Mouse (Mus musculus): Measurements from ENCODE around the gene Gnat2. TPM values are rescaled to one million over a fixed set of nuclear protein-coding genes. Genes with fewer than 3 reads are reported as not detected.
A peak's percentile ranks its signal among the peaks of the same experiment; 100 is the strongest.

The Gnat2 gene
- polyA plus RNA-seq, 1 experiment from 2014 or later: 0.93 TPM

DNA sequence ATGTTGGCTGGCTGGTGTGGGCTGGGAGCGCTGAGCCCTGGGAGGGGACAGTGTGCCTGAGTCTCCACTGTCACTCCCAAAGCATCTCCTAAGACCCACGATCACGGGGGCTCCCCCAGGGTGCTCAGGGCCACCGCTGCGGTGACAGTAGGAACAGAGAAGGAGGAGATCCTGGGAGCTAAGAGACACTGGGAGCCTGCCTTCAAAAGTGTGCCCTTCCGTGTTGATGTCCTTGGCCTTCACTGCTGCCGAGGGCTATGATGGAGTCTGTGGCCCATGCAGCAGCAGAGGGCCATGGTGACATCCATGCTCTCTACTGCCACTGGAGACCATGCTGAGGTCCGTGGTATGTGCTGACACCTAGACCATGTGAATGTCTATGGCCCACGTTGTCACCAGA, 27.0 kb upstream of the Gnat2 start:
- Histone ChIP-seq H3K36me3 (ENCODE audit: control insufficient read depth, insufficient read depth, low read length) (no peaks in the 10 kb centered on the region), H3K27me3 (replicated peaks; ENCODE audit: control insufficient read depth, insufficient read depth, low read length) (no peaks in the 10 kb centered on the region), H3K4me1 (replicated peaks; ENCODE audit: control insufficient read depth, insufficient read depth, low read length) (no peaks in the 10 kb centered on the region; the same call in 1 of the 2 replicates), H3K9ac (ENCODE audit: low read length) (no peak overlapping the region), H3K4me2 (ENCODE audit: low read length) (no peak overlapping the region), H3K27ac (ENCODE audit: low read depth) (no peak overlapping the region), H3K9me3 (ENCODE audit: control insufficient read depth, low read length) (no peaks in the 10 kb centered on the region), H3K4me3 (ENCODE audit: low read depth, low read length) (no peak overlapping the region)
- WGBS: 83% methylated on average over 9 of the region's 9 CpGs
- ATAC-seq (replicated peaks; ENCODE audit: low FRiP score, low TSS enrichment, low read depth) (no peak), DNase-seq (ENCODE audit: low spot score) (no peak)

DNA sequence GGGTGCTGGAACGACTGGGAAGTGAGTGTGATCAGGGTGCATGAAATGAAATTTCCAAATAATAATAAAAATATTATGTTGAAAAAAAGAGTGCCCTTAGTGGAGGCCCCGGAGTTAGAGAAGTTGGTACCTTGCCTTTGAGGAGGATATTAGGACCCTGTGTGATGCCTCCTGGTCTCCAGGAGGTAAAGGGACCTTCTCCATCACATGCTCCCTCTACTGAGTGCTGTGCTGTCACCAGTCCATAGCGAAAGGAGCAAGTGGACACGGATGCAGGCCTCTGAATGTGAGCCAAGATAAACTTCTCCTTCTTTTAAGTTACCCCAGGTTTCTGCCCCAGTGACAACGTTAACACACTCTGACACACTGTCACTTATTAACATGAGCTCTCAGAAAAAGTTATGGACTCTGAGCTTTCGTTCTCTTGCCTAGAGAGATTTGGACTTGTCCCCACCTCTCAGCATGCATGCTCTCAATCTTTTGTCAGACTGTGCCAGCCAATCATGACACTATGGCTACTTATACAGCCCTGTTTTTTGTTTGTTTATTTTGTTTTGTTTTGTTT, 25.1 kb upstream of the Gnat2 start:
- H3K27ac ChIP-seq (ENCODE audit: low read depth): no peak overlapping the region

DNA sequence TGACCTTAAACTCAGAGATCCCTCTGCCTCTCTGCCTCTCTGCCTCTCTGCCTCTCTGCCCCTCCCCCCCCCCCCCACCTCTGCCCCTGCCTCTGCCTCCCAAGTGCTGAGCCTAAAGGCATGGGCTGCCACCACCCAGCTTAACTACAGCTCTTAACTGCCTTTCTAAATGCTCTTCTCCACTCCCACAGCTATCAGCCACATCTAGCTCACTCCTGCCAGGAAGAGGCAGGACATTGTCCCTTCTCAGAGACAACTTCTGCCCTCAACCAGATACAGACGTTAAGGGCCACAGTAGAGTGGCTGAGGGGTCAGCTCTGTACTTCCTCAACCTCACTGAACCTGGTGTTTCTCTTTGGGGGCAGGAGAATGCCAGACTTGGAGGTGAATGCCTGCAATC, 23.8 kb upstream of the Gnat2 start:
- Histone ChIP-seq H3K4me3 (ENCODE audit: low read depth, low read length) (no peak overlapping the region), H3K4me1 (replicated peaks; ENCODE audit: control insufficient read depth, insufficient read depth, low read length) (no peaks in the 10 kb centered on the region; the same call in 1 of the 2 replicates), H3K27me3 (replicated peaks; ENCODE audit: control insufficient read depth, insufficient read depth, low read length) (no peaks in the 10 kb centered on the region), H3K36me3 (ENCODE audit: control insufficient read depth, insufficient read depth, low read length) (peaks cover 9% of the 10 kb centered on the region; the same call in 1 of the 2 replicates), H3K27ac (ENCODE audit: low read depth) (0 out of 2 replicates have a peak overlapping the region, but pooled peaks have one; percentile 3), H3K4me2 (ENCODE audit: low read length) (peak overlapping the region; percentile 3; the same call in 1 of the 2 replicates), H3K9me3 (ENCODE audit: control insufficient read depth, low read length) (no peaks in the 10 kb centered on the region), H3K9ac (ENCODE audit: low read length) (no peak overlapping the region)
- ATAC-seq (replicated peaks; ENCODE audit: low FRiP score, low TSS enrichment, low read depth) (no peak; the same call in 1 of the 2 replicates), DNase-seq (ENCODE audit: low spot score) (no peak)
- 5% methylated on average over 1 of the region's 1 CpGs for WGBS

More for the DNA sequence above, 25.1 kb upstream of the Gnat2 start:
- Histone ChIP-seq H3K36me3 (ENCODE audit: control insufficient read depth, insufficient read depth, low read length) (peaks cover 6% of the 10 kb centered on the region; the same call in 1 of the 2 replicates), H3K4me3 (ENCODE audit: low read depth, low read length) (no peak overlapping the region), H3K9ac (ENCODE audit: low read length) (no peak overlapping the region), H3K4me1 (replicated peaks; ENCODE audit: control insufficient read depth, insufficient read depth, low read length) (no peaks in the 10 kb centered on the region; the same call in 1 of the 2 replicates), H3K27me3 (replicated peaks; ENCODE audit: control insufficient read depth, insufficient read depth, low read length) (no peaks in the 10 kb centered on the region), H3K4me2 (ENCODE audit: low read length) (no peak overlapping the region), H3K9me3 (ENCODE audit: control insufficient read depth, low read length) (no peaks in the 10 kb centered on the region)
- WGBS: 65% methylated on average over 6 of the region's 6 CpGs
- no peak for DNase-seq (ENCODE audit: low spot score)
- ATAC-seq (replicated peaks; ENCODE audit: low FRiP score, low TSS enrichment, low read depth): no peak

DNA sequence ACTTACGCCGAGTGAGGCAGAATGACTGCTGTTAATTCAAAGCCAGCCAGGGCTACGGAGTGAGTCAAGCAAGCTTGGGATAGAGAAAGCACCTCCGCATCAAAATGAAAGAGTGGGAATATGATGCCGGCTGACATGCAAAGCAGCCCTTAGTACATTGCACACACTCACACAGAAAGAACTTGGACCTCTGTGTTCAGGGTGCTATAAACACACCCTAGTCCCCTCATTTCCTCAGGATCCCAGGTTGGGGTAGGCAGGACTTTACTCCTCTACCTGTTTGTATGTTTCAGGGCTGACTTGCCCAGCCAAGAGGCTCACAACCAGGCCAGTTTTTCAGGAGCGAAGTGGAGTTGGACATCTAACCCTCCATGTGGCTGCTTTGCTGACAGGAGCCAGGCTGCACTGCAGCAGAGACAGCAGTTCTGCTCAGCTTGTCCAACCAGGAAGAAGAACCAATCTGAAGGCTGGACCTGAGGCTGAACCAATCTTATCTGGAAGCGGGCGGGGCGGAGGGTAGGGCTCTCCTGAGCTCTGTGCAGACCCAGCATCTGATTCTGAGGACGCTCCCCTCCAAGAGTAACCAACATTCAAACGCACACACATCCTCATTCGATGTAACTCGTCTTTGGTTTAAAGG, 23.2 kb upstream of the Gnat2 start:
- Histone ChIP-seq H3K27me3 (replicated peaks; ENCODE audit: control insufficient read depth, insufficient read depth, low read length) (no peaks in the 10 kb centered on the region), H3K9ac (ENCODE audit: low read length) (no peak overlapping the region), H3K4me3 (ENCODE audit: low read depth, low read length) (no peak overlapping the region), H3K4me2 (ENCODE audit: low read length) (peak overlapping the region; percentile 26), H3K4me1 (replicated peaks; ENCODE audit: control insufficient read depth, insufficient read depth, low read length) (no peaks in the 10 kb centered on the region; the same call in 1 of the 2 replicates), H3K27ac (ENCODE audit: low read depth) (peak overlapping the region; percentile 3; the same call in 1 of the 2 replicates), H3K9me3 (ENCODE audit: control insufficient read depth, low read length) (no peaks in the 10 kb centered on the region), H3K36me3 (ENCODE audit: control insufficient read depth, insufficient read depth, low read length) (peaks cover 14% of the 10 kb centered on the region)
- 46% methylated on average over 13 of the region's 13 CpGs for WGBS
- DNase-seq (ENCODE audit: low spot score) (peak; percentile 72), ATAC-seq (replicated peaks; ENCODE audit: low FRiP score, low TSS enrichment, low read depth) (peak; percentile 68)

DNA sequence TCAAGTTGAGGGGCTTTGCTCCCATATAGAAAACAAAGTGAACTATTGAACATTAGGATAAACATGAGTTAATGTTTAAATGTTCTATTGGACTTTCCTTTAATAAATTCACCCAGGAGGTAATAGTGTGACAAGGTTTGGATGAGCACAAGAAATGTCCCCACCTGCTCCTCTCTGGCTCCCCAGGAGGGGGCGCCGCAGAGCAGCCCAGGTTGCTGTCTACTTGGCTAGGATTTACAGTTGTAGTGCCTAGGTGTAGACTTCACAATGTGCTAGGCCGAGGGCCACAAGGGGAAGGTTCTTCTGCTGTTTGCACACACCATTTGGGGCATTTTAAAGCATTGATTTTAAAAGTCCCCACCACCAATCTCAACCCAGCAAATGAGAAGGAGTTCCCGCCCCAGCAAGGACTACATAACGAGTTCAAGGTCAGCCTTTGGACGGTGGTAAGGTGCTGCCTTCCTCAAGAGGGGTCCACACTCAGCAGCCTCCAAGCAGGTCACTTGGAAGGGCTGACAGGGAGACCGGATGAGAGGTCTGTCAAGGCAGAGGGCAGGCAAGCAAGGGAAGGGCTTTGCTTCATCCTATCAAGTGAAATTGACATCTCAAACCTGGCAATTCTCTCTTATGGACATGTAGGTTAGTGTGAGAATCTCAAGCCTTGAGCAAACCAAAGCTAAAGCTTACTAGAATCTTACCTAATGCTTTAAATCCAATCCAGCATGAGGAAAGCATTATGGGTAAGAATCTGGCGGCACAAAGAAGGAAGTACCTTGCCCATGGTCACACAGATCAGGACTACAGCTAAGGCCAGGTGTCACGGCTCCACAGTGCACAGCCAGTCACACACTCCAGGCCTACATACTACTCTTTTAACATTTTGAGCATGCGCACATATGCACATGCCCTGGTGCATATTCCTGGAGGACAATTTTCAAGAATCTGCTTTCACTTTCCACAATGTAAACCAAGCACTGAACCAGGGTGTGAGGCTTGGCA, 22.0 kb upstream of the Gnat2 start:
- H3K4me2 ChIP-seq (ENCODE audit: low read length): no peak overlapping the region
- H3K4me3 ChIP-seq (ENCODE audit: low read depth, low read length): no peak overlapping the region
- no peak overlapping the region for H3K9ac ChIP-seq (ENCODE audit: low read length)
- no peak for ATAC-seq (replicated peaks; ENCODE audit: low FRiP score, low TSS enrichment, low read depth)
- peak; percentile 74 for DNase-seq (ENCODE audit: low spot score)
- 66% methylated on average over 10 of the region's 10 CpGs for WGBS
- H3K27me3 ChIP-seq (replicated peaks; ENCODE audit: control insufficient read depth, insufficient read depth, low read length): no peaks in the 10 kb centered on the region
- H3K4me1 ChIP-seq (replicated peaks; ENCODE audit: control insufficient read depth, insufficient read depth, low read length): no peaks in the 10 kb centered on the region; the same call in 1 of the 2 replicates
- no peaks in the 10 kb centered on the region for H3K9me3 ChIP-seq (ENCODE audit: control insufficient read depth, low read length)
- H3K36me3 ChIP-seq (ENCODE audit: control insufficient read depth, insufficient read depth, low read length): peaks cover 27% of the 10 kb centered on the region
- no peak overlapping the region for H3K27ac ChIP-seq (ENCODE audit: low read depth)

DNA sequence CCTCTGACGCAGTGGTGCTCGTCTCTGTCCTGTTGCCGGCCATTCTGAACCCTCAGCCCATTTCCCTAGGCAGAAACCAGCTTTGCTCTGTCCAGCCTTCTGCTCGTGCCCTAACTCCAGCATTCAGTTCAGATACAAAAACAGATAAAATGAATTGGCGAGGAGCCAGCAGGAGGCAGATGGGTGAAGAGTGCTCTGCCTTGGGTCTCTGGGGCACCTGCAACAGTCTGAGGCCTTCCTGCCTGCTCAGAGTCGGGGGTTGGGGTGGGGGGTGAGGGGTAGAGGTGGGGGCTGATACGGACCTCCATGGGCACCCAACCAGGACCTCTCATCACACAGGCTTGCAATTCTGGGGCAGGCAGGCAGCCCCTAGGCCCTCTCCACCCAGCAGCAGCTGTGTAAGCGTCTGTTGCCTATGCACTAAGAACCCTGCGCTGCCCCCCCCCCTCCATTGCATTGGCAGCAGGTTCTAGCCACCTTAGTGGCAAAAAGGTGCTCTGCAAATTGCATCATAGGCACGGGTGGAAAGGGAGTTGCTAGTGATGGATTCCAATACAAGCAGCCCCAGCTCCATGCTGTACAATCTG, 19.5 kb upstream of the Gnat2 start:
- Histone ChIP-seq H3K36me3 (ENCODE audit: control insufficient read depth, insufficient read depth, low read length) (peaks cover 52% of the 10 kb centered on the region), H3K4me3 (ENCODE audit: low read depth, low read length) (no peak overlapping the region), H3K9ac (ENCODE audit: low read length) (no peak overlapping the region), H3K4me1 (replicated peaks; ENCODE audit: control insufficient read depth, insufficient read depth, low read length) (no peaks in the 10 kb centered on the region; the same call in 1 of the 2 replicates), H3K27me3 (replicated peaks; ENCODE audit: control insufficient read depth, insufficient read depth, low read length) (no peaks in the 10 kb centered on the region), H3K27ac (ENCODE audit: low read depth) (no peak overlapping the region), H3K4me2 (ENCODE audit: low read length) (no peak overlapping the region), H3K9me3 (ENCODE audit: control insufficient read depth, low read length) (no peaks in the 10 kb centered on the region)
- DNase-seq (ENCODE audit: low spot score): no peak
- ATAC-seq (replicated peaks; ENCODE audit: low FRiP score, low TSS enrichment, low read depth): no peak
- 67% methylated on average over 10 of the region's 10 CpGs for WGBS

DNA sequence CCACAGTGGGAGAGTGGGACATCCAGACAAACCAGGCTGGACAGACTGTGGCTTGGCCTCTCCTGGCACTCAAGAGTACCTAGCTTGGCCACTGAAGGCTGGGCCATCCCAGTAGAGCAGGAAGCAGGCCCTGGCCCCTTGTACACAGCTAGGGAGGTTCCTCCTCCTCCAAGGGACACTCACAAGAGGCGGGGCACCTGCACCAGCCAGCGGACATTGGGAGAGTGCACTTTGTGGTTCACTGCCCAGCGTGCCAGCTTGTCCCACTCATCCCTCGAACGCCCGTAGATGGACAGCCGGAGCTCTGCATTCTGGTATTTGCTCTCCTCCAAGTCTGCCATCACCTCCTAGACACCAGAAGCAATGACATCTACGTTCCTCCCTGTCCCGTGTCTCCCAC, 15.8 kb upstream of the Gnat2 start:
- DNase-seq (ENCODE audit: low spot score): no peak
- Histone ChIP-seq H3K9ac (ENCODE audit: low read length) (no peak overlapping the region), H3K4me1 (replicated peaks; ENCODE audit: control insufficient read depth, insufficient read depth, low read length) (peaks cover 3% of the 10 kb centered on the region; the same call in 1 of the 2 replicates), H3K4me2 (ENCODE audit: low read length) (no peak overlapping the region), H3K36me3 (ENCODE audit: control insufficient read depth, insufficient read depth, low read length) (peaks cover 74% of the 10 kb centered on the region), H3K4me3 (ENCODE audit: low read depth, low read length) (no peak overlapping the region), H3K9me3 (ENCODE audit: control insufficient read depth, low read length) (no peaks in the 10 kb centered on the region), H3K27ac (ENCODE audit: low read depth) (no peak overlapping the region), H3K27me3 (replicated peaks; ENCODE audit: control insufficient read depth, insufficient read depth, low read length) (no peaks in the 10 kb centered on the region)
- no peak for ATAC-seq (replicated peaks; ENCODE audit: low FRiP score, low TSS enrichment, low read depth)
- 92% methylated on average over 9 of the region's 9 CpGs for WGBS

DNA sequence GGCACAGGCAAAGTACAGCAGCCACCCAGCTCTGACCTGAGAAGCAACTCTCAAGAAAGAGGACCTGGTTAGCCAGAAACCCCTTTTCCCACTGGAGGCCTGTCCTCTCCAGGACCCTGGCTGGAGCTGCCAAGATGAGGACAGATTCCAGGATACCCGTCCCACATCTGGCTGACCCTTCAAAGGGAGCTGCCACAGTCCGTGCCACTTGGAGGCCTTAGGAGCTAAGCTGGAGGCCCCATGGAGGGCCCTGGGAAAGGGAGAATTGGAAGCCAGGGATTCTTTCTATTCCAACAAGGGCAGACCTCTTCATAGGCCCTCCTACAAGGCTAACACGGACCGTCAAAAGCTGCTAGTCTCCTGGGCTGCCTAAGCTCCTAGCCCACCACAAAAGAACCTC, 10.9 kb upstream of the Gnat2 start:
- no peaks in the 10 kb centered on the region for H3K27me3 ChIP-seq (replicated peaks; ENCODE audit: control insufficient read depth, insufficient read depth, low read length)
- peaks cover 28% of the 10 kb centered on the region for H3K4me1 ChIP-seq (replicated peaks; ENCODE audit: control insufficient read depth, insufficient read depth, low read length)
- peaks cover 42% of the 10 kb centered on the region for H3K36me3 ChIP-seq (ENCODE audit: control insufficient read depth, insufficient read depth, low read length)
- no peak for DNase-seq (ENCODE audit: low spot score)
- H3K9me3 ChIP-seq (ENCODE audit: control insufficient read depth, low read length): no peaks in the 10 kb centered on the region
- 57% methylated on average over 4 of the region's 4 CpGs for WGBS
- ATAC-seq (replicated peaks; ENCODE audit: low FRiP score, low TSS enrichment, low read depth): no peak
- no peak overlapping the region for H3K4me2 ChIP-seq (ENCODE audit: low read length)
- no peak overlapping the region for H3K4me3 ChIP-seq (ENCODE audit: low read depth, low read length)
- H3K9ac ChIP-seq (ENCODE audit: low read length): no peak overlapping the region
- H3K27ac ChIP-seq (ENCODE audit: low read depth): no peak overlapping the region

All from intestine, embryonic 14.5 days (tissue).